ENCODE assay signal across 19 mouse cellular contexts in genomic region chr1:82785546-82785945, GRCm38 (mm10). TPM values are rescaled to one million over a fixed set of nuclear protein-coding genes. Genes with fewer than 3 reads are reported as not detected.
DNase-seq lines count a peak whose midpoint lies in the region; ATAC-seq and TF ChIP-seq lines count a peak whose summit lies in the region.
"Had no signal": no experiment of that assay in that cellular context is flagged by ENCODE, and none has a peak within 500 bp of the region (broad histone marks: within the 10 kb centered on the region; RNA-seq: fewer than 3 reads in every experiment).

No protein-coding gene starts in this region.

- TF ChIP-seq CTCF in small intestine, adult 2 months (IDR thresholded peaks at IDR 0.05; ENCODE audit: extremely low read depth, insufficient read length, insufficient replicate concordance, low read depth, low read length) = no peak
- no peak for TF ChIP-seq CTCF in cerebellum, adult 2 months (IDR thresholded peaks at IDR 0.05; ENCODE audit: borderline replicate concordance, insufficient read depth, low read depth, low read length)

- no peaks in the 10 kb centered on the region for H3K9me3 ChIP-seq in intestine, embryonic 15.5 days
- H3K9me3 ChIP-seq: embryonic facial prominence, embryonic 13.5 days; heart, embryonic 10.5 days had no signal

- H3K27me3 ChIP-seq in intestine, embryonic 15.5 days (replicated peaks) = no peaks in the 10 kb centered on the region
- no peaks in the 10 kb centered on the region for H3K27me3 ChIP-seq in small intestine, adult 2 months (ENCODE audit: control insufficient read depth, insufficient read depth, low read length)
- no peaks in the 10 kb centered on the region for H3K27me3 ChIP-seq in cerebellum, adult 2 months (ENCODE audit: control insufficient read depth, insufficient read depth, low read length)
- H3K27me3 ChIP-seq: embryonic facial prominence, embryonic 13.5 days had no signal

- no peak overlapping the region for H3K27ac ChIP-seq in intestine, embryonic 15.5 days
- peak overlapping the region; percentile 70 for H3K27ac ChIP-seq in small intestine, adult 2 months (ENCODE audit: insufficient read depth, low read depth, low read length)
- no peak overlapping the region for H3K27ac ChIP-seq in cerebellum, adult 2 months (ENCODE audit: insufficient read depth, low read length)
- H3K27ac ChIP-seq: embryonic facial prominence, embryonic 13.5 days; heart, embryonic 10.5 days had no signal

- peak; percentile 41 for DNase-seq in urinary bladder, postnatal 25 days (ENCODE audit: low spot score)
- no peak for DNase-seq in urinary bladder, adult 2 months (ENCODE audit: low spot score)
- peak; percentile 79 to 85 for DNase-seq in lung, adult 18-20 months
- DNase-seq in cerebellum, adult 2 months = no peak
- DNase-seq in neural tube, embryonic 10.5 days (ENCODE audit: extremely low spot score, low spot score) = no peak
- DNase-seq: adrenal gland, postnatal 36 days; kidney, postnatal 14 days had no signal

- peak; percentile 56; the same call in 1 of the 2 replicates for ATAC-seq in intestine, embryonic 15.5 days
- no peak for ATAC-seq in megakaryocyte, adult 5-6 weeks (ENCODE audit: poor library complexity, severe bottlenecking)
- ATAC-seq: forebrain, embryonic 14.5 days had no signal

- no peak overlapping the region for H3K4me3 ChIP-seq in intestine, embryonic 15.5 days (replicated peaks)
- H3K4me3 ChIP-seq in small intestine, adult 2 months (ENCODE audit: low read depth, low read length) = no peak overlapping the region
- H3K4me3 ChIP-seq in cerebellum, adult 2 months (replicated peaks; ENCODE audit: insufficient read depth, low read depth, low read length) = no peak overlapping the region
- H3K4me3 ChIP-seq: embryonic facial prominence, embryonic 13.5 days; heart, embryonic 10.5 days; megakaryocyte, embryonic 14.5 days had no signal

- TF ChIP-seq POLR2A in small intestine, adult 2 months (IDR thresholded peaks at IDR 0.05; ENCODE audit: low read depth, low read length) = no peak
- no peak for TF ChIP-seq POLR2A in cerebellum, adult 2 months (IDR thresholded peaks at IDR 0.05; ENCODE audit: borderline replicate concordance, insufficient read depth, low read length)

- 59% methylated on average over 6 of the region's 6 CpGs for WGBS in intestine, embryonic 15.5 days
- 32% methylated on average over 6 of the region's 6 CpGs for WGBS in small intestine, adult 2 months
- 56% methylated on average over 6 of the region's 6 CpGs for WGBS in cerebellum, adult 2 months

- H3K36me3 ChIP-seq in intestine, embryonic 15.5 days = no peaks in the 10 kb centered on the region
- H3K36me3 ChIP-seq in small intestine, adult 2 months (ENCODE audit: control insufficient read depth, insufficient read depth, low read length) = no peaks in the 10 kb centered on the region
- H3K36me3 ChIP-seq: embryonic facial prominence, embryonic 13.5 days; heart, embryonic 10.5 days had no signal

- H3K4me1 ChIP-seq in intestine, embryonic 15.5 days (replicated peaks) = 0 out of 2 replicates have a peak, but pooled peaks cover 4% of the 10 kb centered on the region
- peaks cover 18% of the 10 kb centered on the region for H3K4me1 ChIP-seq in small intestine, adult 2 months (ENCODE audit: control insufficient read depth, insufficient read depth, insufficient read length, low read length)
- no peaks in the 10 kb centered on the region for H3K4me1 ChIP-seq in cerebellum, adult 2 months (ENCODE audit: control insufficient read depth, insufficient read depth, low read length)

- H3K9ac ChIP-seq in intestine, embryonic 15.5 days = no peak overlapping the region
- H3K9ac ChIP-seq: embryonic facial prominence, embryonic 13.5 days had no signal

- H3K4me2 ChIP-seq in intestine, embryonic 15.5 days (replicated peaks) = no peak overlapping the region
- H3K4me2 ChIP-seq: embryonic facial prominence, embryonic 13.5 days had no signal

RNA-seq across cellular contexts. Expression of gene Gm47791, which starts 14.5 kb away (rescaled TPM):
- not detected in 2 replicates for polyA plus RNA-seq in urinary bladder, adult 2 months (2012; rRNA removed)
- not detected in 2 replicates for polyA plus RNA-seq in intestine, embryonic 15.5 days (2015; fragmentation: Nextera tagmentation; extraction: Ambion mirVana)
- polyA plus RNA-seq in small intestine, adult 2 months (2012; rRNA removed) = not detected in 2 replicates
- not detected in 2 replicates for total RNA-seq in megakaryocyte, adult 5-6 weeks (2015)
- total RNA-seq in megakaryocyte, adult 5-6 weeks (2017) = not detected in 2 replicates
- not detected in 2 replicates for polyA plus RNA-seq in cerebellum, adult 2 months (2012; rRNA removed)
- total RNA-seq: adrenal gland, postnatal 36 days; heart, postnatal 36 days; layer of hippocampus, postnatal 14 days; monocyte, adult 5-6 weeks; neutrophil, adult 5-6 weeks had no signal
- polyA plus RNA-seq: embryonic facial prominence, embryonic 13.5 days; forebrain, embryonic 14.5 days; heart, embryonic 10.5 days; limb, embryonic 11.5 days had no signal

RNA-seq across cellular contexts. Expression of gene Tm4sf20, which starts 17.3 kb away (rescaled TPM):
- polyA plus RNA-seq in urinary bladder, adult 2 months (2012; rRNA removed) = 0.59 and 0.61 TPM in 2 replicates
- polyA plus RNA-seq in intestine, embryonic 15.5 days (2015; fragmentation: Nextera tagmentation; extraction: Ambion mirVana) = 141 and 153 TPM in 2 replicates
- polyA plus RNA-seq in small intestine, adult 2 months (2012; rRNA removed) = 38.1 and 224 TPM in 2 replicates
- total RNA-seq in megakaryocyte, adult 5-6 weeks (2015) = not detected in 2 replicates
- not detected in 2 replicates for total RNA-seq in megakaryocyte, adult 5-6 weeks (2017)
- not detected in 2 replicates for polyA plus RNA-seq in cerebellum, adult 2 months (2012; rRNA removed)
- total RNA-seq: adrenal gland, postnatal 36 days; heart, postnatal 36 days; layer of hippocampus, postnatal 14 days; monocyte, adult 5-6 weeks; neutrophil, adult 5-6 weeks had no signal
- polyA plus RNA-seq: forebrain, embryonic 14.5 days; heart, embryonic 10.5 days; limb, embryonic 11.5 days had no signal

RNA-seq across cellular contexts. Expression of gene Agfg1, which starts 53.7 kb away (rescaled TPM):
- 30.5 TPM in 2 replicates for polyA plus RNA-seq in urinary bladder, adult 2 months (2012; rRNA removed)
- polyA plus RNA-seq in intestine, embryonic 15.5 days (2015; fragmentation: Nextera tagmentation; extraction: Ambion mirVana) = 33.0 and 35.7 TPM in 2 replicates
- polyA plus RNA-seq in small intestine, adult 2 months (2012; rRNA removed) = 28.4 and 46.7 TPM in 2 replicates
- total RNA-seq in megakaryocyte, adult 5-6 weeks (2015) = 57.0 and 61.1 TPM in 2 replicates
- total RNA-seq in megakaryocyte, adult 5-6 weeks (2017) = 48.0 and 48.3 TPM in 2 replicates
- polyA plus RNA-seq in cerebellum, adult 2 months (2012; rRNA removed) = 43.1 and 47.2 TPM in 2 replicates

Comparison
In these comparisons a context has a peak if more than half of its experiments do, and no peak if none do; other contexts are left out.
1. DNase-seq: peak in urinary bladder, postnatal 25 days (single experiment) and lung, adult 18-20 months (2 of 2); none in urinary bladder, adult 2 months (single experiment), cerebellum, adult 2 months (0 of 2) and neural tube, embryonic 10.5 days (single experiment).
2. RNA of gene Tm4sf20, which starts 17.3 kb away (polyA plus RNA-seq): 141 to 153 TPM in intestine, embryonic 15.5 days and 38.1 to 224 TPM in small intestine, adult 2 months; 0.59 to 0.61 TPM in urinary bladder, adult 2 months and not detected in cerebellum, adult 2 months; every median in the first group is over 10 times any median in the second.